Mouse (Mus musculus) CD4-positive, CD25-positive, alpha-beta regulatory T cell, adult 2 months (primary cell): ENCODE data around the gene Pmepa1.
A peak's percentile ranks its signal among the peaks of the same experiment; 100 is the strongest.

Experiments used
- DNase-seq: peaks from one replicate; pipeline ENCODE4 v3.0.0-alpha.2; 2012; ENCODE audit warnings: low read depth, low spot score

Gene Pmepa1

DNA sequence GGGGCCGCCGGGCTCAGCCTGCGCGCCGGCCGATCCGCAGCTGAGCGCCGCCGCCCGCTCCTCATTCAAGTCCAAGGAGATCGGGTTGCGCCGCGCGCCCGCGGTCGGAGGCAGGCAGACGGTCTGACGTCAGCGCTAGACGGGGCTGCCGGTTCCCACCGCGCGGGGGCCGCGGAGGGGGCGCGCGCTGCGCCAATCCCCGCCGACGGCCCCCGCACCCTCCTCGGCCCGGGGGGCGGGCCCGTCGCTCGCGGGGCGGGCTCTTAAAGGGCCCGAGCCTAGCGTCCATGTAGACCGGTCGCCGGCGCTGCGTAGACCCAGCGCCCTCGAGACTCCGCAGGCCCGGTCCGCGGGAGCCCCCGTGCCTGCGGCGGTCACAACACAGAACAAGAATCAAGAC, at the start of gene Pmepa1:
Gene Pmepa1 (minus strand): TSS at position 125 of the 400 bp plus-strand sequence.
- DNase-seq: peak; percentile 94

DNA sequence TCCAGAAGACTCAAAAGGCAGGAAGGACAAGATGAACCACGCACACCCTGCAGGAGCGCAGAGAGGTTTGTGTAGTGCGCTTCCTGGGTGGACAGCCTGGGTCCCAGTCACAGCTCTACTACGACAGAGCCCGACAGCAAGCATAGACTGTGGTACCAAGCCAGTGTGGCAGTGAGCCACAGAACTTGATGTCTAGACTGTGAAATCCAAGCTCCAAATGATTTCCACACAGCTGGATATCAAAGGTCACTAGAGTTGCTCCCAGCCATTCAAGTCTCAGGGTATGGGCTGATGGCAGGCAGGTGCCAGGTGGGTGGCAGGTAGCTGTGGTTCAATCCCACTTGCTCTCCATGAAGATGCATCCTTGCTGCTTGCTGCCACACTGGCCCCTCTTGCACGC, 45.4 kb upstream of the Pmepa1 start:
- DNase-seq: no peak

DNA sequence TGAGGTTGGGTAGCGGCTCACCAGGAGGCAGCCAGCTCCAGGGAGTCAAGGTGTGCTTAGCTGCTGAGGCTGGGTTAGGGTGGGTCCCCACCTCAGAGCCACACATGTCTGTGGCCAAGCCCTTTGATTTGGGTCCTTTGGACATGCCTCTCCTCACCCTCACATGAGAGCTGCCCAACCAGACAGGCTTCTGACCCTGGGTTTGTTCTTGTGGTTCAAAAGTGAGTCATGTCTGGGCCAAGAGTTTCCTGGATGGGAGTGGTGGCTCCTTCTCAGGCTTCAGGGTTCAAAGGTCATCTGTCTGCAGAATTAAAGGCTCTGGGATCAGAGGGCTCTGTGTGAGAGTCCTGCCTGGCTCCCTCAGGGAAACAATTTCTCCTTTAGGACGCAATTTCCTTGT, 44.9 kb upstream of the Pmepa1 start:
- no peak for DNase-seq

DNA sequence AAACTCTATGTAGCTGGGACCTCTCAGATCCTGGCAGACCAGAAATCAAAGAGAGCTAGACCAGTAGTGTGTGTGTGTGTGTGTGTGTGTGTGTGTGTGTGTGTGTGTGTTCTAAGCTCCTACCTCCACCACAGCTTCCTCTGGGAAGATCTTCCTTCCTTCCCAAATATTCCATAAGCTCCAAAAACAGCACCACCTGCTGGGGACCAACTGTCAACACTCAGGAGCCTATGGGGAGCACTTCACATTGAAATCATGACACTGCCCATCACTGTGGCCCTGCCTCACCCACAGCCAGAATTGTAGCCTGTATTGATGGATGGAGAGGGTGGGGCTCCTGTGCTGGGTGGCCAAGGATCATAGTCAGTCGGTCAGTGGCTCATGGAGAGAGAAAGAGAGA, 38.0 kb upstream of the Pmepa1 start:
- DNase-seq: no peak

DNA sequence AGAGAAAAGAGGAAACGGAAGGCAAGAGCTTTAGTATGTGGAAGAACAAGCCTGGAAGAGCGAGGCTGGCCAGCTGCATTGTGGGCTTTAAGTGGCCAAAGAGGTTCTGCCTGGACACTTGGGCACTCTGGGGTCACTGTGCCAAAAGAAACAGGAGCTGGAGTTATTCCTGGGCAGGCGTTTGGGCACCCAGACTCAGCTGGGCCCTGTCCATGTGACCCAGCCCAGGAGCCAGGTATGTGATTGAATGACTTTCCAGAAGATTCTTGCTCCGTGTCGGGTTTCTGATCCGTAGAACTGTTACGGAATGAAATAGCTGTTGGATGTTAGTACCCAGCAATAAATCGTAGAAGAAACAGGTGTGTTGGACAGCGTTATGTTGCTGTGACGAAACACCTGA, 32.2 kb upstream of the Pmepa1 start:
- DNase-seq: no peak

DNA sequence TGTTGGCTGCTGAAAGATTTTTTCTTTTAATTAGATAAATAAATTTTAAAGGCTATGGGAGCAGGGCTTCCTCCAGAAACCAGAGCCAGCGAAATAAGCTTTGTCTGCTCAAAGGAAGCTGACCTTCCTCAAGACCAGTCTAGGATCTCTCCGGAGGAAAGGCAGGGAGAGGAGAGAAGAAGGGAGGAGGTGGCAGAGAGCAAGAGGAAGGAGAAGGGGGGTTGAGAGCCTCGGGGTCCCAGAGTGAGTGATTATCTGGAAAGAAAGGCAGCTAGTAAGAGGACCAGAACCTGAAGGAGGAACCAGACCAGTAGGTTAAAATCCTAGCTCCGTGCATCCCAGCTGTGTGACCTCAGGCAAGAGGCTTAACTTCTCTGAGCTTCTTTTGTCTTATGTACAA, 31.7 kb upstream of the Pmepa1 start:
- DNase-seq: no peak

DNA sequence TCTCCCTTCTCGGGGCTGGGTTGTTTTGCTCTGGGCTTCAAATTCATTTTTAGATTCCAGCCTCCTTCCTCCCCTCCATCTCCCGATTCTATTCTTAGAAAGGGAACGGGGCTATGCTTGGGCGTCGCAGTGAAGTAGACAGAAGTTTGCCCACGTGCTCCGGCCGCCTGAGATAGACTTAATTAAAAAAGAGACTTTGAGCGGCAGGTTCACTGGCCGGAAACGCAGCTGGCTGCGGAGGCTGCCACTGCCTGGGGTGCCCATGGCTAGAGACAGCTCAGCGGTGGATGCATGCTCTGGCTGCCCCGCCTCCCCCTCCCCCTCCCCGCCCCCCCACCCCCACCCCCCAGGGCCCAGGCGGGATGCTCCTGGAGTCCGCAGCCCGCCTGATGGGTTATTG, 31.2 kb upstream of the Pmepa1 start:
- peak; percentile 57 for DNase-seq

DNA sequence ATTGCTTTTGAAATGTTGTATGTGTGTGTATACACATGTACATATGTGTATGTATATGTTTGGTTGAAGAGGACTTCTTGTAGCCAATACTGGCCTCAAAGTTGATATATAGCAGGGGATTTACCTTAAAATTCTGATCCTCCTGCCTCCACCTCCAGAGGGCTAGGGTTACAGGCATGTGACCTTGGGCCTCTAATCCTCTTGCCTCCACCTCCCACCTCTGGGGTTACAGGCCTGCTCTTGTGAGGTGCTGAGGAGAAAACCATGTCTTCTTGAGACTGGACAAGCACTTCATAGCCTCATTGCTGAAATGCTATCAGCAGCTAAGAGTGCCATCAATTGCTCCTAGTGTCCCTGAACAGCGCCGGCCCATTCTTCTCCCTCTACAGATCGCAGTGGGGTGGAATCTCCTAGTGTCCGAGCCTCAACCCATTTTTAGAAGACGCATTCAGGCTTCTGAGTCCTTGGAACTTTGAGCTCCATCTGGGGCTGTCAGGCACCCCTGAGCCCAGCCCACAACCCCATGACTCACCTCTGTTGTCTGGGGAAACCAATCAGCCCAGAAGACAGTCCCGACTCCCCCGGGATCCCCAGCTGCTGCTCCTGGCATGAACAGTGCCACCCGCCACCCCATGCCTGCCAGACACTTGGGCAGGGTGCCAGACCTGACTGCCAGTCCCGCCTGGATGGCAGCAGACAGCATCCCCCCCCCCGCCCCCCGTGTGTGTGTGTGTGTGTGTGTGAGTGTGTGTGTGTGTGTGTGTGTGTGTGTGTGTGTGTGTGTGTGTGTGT, 30.6 kb upstream of the Pmepa1 start:
- peak; percentile 55 for DNase-seq

DNA sequence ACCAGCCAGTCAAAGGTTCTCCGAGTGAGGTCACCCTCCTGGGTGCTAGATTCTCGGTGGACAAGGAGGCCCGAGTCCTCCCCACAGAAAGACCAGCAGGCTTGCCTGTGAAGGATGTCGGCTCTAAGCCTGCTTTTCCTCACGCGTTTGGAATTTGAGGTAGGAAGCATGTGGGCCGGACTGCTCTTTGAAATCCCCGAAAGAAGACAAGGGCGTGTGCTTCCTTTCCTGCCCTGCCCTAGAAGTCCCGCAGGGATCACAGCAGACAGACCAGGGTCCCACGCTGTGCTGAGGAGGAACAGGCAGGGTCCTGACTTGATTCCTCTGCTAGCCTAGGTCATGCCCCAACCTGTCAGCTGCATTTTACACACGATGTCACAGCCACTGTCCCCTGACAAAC, 28.7 kb upstream of the Pmepa1 start:
- no peak for DNase-seq

DNA sequence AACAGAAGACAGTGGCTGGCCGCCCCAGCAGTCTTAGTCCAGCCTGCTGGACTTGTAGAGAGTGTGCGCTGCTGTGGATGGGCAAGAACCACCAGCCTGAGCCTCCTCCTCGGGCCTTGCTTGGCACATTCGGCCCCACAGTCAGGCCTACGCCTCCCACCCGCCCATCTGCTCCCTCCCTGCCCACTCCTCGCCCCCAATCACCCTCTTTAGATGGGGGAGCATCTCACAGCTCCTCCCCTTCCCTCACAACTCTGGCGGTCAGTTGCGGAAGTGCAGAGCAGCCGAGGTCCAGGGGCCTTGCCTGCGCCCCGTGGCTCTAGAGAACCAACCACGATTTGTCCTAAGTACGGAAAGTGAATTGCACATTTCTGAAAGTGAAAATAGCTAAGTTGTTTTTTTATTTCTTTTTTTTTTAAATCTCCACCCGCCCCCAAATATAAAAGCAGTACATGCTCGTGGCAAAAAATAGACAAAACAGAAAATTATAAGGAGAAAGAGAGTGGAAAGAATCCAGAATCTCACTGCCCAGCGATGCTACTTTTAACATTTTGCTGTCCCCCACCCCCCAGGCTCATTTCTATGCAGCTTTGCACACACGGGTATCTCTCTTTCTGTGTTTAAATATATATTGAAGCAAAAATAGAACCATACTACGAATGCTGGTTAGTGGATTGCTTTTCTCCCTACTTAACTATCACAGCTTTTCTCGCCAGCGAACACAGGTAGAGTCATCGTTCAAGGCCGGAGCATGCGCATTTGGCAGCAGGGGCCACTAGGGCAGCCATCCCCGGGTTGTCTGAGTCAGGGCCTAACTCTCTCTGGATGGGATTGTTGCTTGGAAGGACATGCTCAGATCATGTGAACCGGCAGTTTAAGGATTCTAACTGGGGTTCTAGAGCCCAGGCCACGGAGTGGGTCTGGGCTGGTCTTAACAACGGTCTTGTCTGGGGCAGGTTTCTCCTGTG, 24.6 kb upstream of the Pmepa1 start:
- DNase-seq: no peak

DNA sequence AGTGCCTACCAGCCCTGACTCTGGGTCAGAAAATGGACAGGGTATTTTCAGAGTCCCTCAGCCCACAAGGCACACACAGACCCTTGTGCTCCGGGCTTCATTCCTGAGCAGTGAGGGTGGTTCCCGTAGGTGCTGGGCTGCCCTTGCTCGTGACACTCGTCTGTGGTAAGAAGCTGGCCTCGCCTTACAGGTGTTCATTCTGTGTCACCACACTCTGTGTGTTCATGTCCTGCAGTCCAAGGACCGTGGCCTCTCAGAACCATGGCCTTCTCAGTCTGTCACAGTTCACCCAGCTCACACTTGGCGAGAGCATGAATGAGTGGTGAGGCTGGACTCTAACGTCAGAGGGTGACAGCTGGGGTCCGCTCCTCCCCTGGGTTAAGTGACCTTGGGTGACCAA, 20.1 kb upstream of the Pmepa1 start:
- DNase-seq: no peak

DNA sequence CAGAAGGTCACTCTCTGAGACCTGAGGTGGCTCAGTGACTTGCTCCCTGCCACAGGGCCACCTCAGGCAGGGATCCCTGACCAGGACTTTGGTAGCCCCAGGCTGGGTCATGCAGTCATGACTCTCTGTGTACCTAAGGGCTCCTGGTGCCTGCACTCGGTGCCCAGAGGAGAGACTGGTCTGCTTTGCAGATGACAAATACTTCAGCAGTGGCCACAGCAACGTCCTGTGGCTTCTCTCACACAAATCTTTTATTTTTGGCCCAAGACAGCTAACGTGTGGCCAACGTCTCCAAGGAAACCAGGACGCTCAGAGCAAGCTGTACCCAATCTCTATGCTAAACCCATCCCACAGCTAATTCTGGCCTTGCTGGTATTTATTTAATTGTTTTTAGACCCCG, 16.7 kb upstream of the Pmepa1 start:
- DNase-seq: no peak

DNA sequence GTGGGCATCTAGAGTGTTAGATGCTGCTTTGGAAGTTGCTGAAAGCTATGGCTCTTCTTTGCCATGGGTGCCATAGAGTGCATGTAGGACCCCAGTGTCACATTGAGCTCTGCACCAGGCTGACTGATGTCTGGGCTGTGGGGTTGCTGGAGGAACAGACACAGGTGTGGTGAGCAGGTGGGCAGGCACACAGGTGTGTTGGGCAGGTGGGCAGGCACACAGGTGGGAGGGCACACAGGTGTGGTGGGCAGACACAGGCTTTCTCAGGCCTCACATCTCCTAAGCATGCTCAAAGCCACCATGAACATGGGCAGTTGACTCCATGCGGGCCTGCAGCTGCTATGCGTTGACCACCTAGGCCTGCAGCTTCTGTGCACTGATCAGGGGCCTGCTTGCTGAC, 16.2 kb upstream of the Pmepa1 start:
- no peak for DNase-seq

DNA sequence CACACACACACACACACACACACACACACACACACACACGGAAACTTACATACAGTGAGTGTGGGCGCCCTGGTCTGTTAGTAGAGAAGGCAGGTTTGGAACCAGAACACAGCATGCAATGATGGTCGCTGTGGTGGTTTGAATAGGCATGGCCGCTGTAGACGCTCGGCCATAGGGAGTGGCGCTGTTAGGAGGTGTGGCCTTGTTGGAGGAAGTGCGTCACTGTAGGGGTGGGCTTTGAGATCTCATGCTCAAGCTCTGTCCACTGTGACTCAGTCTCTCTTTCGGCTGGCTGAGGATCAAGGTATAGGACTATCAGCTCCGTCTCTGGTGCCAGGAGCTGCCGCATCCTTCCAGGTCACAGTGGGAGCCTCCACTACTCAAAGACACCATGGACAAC, 14.6 kb upstream of the Pmepa1 start:
- DNase-seq: no peak

DNA sequence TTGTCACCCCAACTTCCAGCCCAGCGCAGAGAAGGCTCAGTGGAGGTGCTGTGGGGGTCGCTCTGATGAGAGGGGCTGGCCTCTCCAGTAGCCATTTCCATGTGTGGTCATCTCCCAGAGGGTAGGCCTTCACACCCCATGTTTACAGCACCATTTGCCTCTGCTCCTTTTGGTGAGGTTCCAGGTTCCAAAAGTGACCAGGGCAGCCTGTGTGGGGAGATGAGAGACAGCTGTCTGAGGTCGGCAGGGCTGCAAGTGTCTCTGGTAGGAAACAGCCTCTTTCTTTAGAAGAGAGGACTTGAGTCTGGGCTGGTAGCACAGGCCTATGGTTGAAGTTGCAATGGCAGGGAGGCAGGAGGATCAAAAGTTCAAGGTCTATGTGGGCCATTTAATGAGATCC, 13.6 kb upstream of the Pmepa1 start:
- no peak for DNase-seq

DNA sequence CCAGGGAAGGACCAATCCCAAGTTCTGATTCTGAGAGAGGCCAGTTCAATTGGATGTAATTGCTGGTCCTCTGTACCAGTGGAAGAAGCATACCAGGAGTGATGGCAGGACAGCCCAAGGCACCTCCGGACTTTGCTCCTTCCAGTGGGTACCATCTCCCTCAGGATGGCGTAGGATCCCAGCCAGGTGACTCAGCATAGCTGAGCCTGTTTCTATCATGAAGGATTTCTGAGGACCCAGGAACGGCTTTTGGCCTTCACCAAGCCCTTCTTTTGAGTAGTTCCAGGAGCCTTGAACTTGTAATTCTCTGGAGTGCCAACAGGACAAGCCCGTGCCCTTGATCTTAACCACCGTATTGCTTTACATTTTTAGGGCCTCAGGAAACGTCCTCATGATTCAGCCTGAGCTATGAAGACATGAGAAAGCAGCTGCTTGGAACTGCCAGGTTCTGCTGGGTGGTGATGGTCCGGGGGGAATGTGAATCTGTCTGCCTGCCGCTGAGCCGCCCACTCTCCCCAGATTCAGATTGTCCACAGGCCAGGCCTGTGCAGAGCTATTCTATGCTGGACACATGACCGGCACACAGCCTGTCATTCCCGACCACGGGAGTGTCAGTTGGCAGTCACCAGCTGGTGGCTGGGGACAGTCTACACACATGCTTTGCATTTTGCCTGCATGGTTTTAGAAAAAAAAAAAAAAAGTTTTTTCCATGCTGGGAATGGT, 9.6 kb upstream of the Pmepa1 start:
- DNase-seq: no peak

DNA sequence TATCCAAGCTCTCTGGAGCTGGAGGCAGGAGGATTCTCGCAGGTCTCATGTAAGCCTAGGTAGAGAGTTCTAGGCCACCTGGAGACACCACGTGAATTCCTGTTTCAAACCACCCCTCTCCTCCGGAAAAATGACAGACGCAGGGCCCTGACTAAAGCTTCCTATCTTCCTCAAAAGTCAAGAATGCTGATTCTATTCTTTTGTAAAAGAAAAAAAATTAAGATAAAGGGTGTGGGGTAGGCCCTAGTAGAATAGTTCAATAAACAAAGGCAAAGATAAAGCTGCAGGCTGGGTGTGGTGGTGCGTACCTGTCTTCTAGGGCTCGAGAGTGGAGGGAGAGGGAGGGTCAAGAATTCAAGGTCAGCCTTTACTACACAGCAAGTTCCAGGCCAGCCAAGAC, 8.4 kb upstream of the Pmepa1 start:
- no peak for DNase-seq

DNA sequence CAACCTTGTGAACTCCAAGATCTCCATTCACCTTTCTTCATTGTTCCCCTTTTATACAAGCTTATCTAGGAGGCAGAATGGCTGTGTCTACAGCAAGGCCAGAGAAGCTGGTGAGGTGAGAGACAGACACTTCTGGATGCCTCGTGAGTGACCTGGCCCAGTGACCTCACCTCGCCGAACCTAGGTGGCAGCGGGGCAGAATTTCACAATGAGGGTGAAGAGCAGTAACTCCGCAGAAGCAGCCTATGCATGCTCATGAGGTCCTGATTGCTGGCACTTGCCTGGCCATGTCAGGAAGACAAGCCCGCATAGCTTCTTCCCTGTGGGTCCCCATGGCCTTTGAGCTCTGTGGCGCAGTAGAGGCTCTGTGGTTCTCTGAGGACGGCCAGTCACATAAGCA, 5.9 kb upstream of the Pmepa1 start:
- no peak for DNase-seq

DNA sequence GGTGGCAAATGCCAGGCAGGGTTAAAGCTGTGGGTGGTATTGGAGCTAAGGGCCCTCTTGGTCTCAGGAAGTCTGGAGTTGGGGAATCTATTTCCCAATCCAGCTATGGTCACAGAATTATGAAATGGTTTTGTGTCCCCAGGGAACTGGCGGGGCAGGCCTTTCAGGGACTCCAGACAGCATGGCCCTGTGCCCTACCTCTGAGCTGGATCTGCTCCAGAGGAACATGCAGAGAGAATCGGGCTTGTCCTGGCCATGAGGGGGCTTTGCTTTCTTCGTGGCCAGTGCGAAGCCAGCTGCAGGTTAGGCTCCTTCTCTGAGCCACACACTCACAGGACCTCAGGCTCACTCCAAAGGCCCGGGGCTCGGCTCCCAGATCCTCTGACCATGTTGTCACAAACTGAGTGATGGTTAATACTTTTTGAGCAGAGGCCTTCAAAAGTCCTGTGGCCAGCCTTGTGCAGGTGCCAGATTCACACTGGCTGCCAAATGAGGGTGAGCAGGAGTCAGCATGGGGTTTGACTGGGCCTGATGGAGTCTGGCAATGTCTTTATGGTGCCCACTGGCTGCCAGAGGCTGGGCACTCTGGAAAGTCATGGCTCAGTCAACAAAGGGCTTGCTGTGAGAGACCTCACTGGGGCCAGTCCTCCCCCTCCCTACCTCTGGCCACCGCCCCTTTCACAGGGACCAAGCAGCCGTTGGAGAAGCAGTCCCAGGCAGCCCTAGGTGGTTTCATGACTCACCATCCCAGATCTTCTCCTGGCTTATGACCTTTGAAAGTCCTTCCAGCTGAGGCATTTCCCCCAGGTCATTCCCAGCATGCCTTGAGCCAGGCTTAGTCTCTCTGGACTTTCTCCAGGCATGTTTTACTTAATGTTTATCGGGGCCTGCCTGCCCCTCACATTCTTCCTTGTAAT, 4.9 kb upstream of the Pmepa1 start:
- DNase-seq: no peak

DNA sequence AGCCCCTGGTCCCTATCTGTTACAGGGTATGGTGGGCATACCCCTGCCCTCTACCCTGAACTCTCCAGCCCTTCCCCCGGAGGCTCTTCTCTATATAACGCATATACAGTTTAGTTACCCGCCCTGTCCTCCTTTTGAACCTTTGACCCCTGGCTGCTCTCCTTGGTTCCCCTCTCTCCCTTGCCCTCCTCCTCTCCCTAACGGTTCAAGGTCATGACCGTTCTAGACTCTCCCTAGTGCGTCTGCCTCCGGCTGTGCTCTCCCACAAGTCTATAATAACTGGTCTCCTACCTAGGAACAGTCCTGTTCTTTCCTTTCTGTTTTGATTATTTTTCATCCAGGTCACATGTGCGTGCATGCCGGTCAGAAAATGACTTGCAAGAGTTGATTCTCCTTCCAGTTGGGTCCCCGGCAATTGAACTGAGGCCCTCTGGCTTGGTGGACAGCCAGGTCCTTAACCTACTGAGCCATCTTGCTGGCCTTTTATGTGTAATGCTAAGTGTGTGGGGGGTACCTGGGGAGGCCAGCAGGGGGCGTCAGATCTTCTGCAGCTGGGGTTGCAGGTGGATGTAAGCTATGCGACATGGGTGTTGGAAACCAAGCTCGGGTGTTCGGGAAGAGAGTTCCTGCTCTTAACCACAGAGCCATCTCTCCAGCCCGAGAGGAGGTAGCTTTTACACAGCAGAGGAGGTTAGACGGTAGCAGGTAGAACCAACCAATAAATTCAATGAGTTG, 2.7 kb upstream of the Pmepa1 start:
- peak; percentile 80 for DNase-seq
